Comparison of ENCODE assay signal across 8 mouse cellular contexts in genomic region chr13:74316789-74317169, GRCm38 (mm10). TPM values are rescaled to one million over a fixed set of nuclear protein-coding genes. Genes with fewer than 3 reads are reported as not detected.
DNase-seq lines count a peak whose midpoint lies in the region; ATAC-seq and TF ChIP-seq lines count a peak whose summit lies in the region.

No protein-coding gene starts in this region.

- H3K4me3 ChIP-seq in C2C12 (ENCODE audit: insufficient read depth, poor library complexity, severe bottlenecking), result peak overlapping the region; percentile 90
- H3K4me3 ChIP-seq in forebrain, embryonic 14.5 days (ENCODE audit: low read depth, low read length), result peak overlapping the region; percentile 87
- peak overlapping the region; percentile 93 for H3K4me3 ChIP-seq in liver, embryonic 11.5 days (ENCODE audit: low read depth, low read length)

- peaks cover 36% of the 10 kb centered on the region for H3K36me3 ChIP-seq in C2C12 (ENCODE audit: control insufficient read depth, insufficient read depth)
- H3K36me3 ChIP-seq in forebrain, embryonic 14.5 days (ENCODE audit: control insufficient read depth, insufficient read depth, low read length), result peaks cover 17% of the 10 kb centered on the region
- H3K36me3 ChIP-seq in liver, embryonic 11.5 days (ENCODE audit: control insufficient read depth, insufficient read depth, low read length), result peaks cover 14% of the 10 kb centered on the region

- peak overlapping the region; percentile 88 for H3K4me2 ChIP-seq in forebrain, embryonic 14.5 days (ENCODE audit: low read length)
- peak overlapping the region; percentile 89 for H3K4me2 ChIP-seq in liver, embryonic 11.5 days

- TF ChIP-seq CTCF in C2C12 (IDR thresholded peaks at IDR 0.05; ENCODE audit: control insufficient read depth, insufficient read depth, insufficient read length), result no peak

- H3K79me3 ChIP-seq in C2C12 (ENCODE audit: low read depth), result peaks cover 29% of the 10 kb centered on the region

- H3K27me3 ChIP-seq in C2C12 (ENCODE audit: control insufficient read depth, insufficient read depth, insufficient read length), result no peaks in the 10 kb centered on the region
- no peaks in the 10 kb centered on the region for H3K27me3 ChIP-seq in forebrain, embryonic 14.5 days (replicated peaks; ENCODE audit: control insufficient read depth, insufficient read depth, low read length)
- no peaks in the 10 kb centered on the region for H3K27me3 ChIP-seq in liver, embryonic 11.5 days (replicated peaks; ENCODE audit: control insufficient read depth, insufficient read depth, low read length)

- WGBS in forebrain, embryonic 14.5 days, result 3% methylated on average over 15 of the region's 15 CpGs
- 2% methylated on average over 15 of the region's 15 CpGs for whole genome bisulfite sequencing in liver, embryonic 11.5 days

- H3K79me2 ChIP-seq in C2C12 (ENCODE audit: control insufficient read depth, insufficient read depth), result peaks cover 47% of the 10 kb centered on the region

- peak overlapping the region; percentile 97 for H3ac ChIP-seq in C2C12 (ENCODE audit: control insufficient read depth, insufficient read length, low read depth)

- H3K27ac ChIP-seq in forebrain, embryonic 14.5 days (ENCODE audit: low read depth, low read length), result peak overlapping the region; percentile 39; the same call in 1 of the 2 replicates
- H3K27ac ChIP-seq in liver, embryonic 11.5 days (ENCODE audit: low read depth, low read length), result peak overlapping the region; percentile 38; the same call in 1 of the 2 replicates

- intact Hi-C loops in gastrocnemius, postnatal 36 days (cut with DNase I), result no loop called here

- H3K9me3 ChIP-seq in forebrain, embryonic 14.5 days (replicated peaks; ENCODE audit: control insufficient read depth, low read length), result no peaks in the 10 kb centered on the region
- no peaks in the 10 kb centered on the region for H3K9me3 ChIP-seq in liver, embryonic 11.5 days (ENCODE audit: control insufficient read depth, low read length)

- peak; percentile 4 for DNase-seq in gastrocnemius, adult 18-20 months (ENCODE audit: low spot score)
- no peak for DNase-seq in gastrocnemius, postnatal 36 days
- no peak for DNase-seq in forebrain, embryonic 14.5 days (ENCODE audit: low spot score)
- no peak for DNase-seq in liver, embryonic 11.5 days (ENCODE audit: low spot score)
- DNase-seq in ovary, postnatal 14 days (ENCODE audit: low spot score), result no peak
- no peak for DNase-seq in natural killer cell, adult 2 months (ENCODE audit: low spot score in 2 of 2)

- H3K9ac ChIP-seq in forebrain, embryonic 14.5 days (ENCODE audit: low read length), result peak overlapping the region; percentile 85
- peak overlapping the region; percentile 85 for H3K9ac ChIP-seq in liver, embryonic 11.5 days (ENCODE audit: low read depth, low read length)

- ATAC-seq in forebrain, embryonic 14.5 days, result no peak
- ATAC-seq in liver, embryonic 11.5 days (replicated peaks; ENCODE audit: low FRiP score), result no peak
- ATAC-seq in activated CD4-positive, CD25-positive, alpha-beta regulatory T cell, adult 4 months, result no peak

- peaks cover 7% of the 10 kb centered on the region for H3K4me1 ChIP-seq in forebrain, embryonic 14.5 days (ENCODE audit: control insufficient read depth, insufficient read depth, low read length)
- peaks cover 10% of the 10 kb centered on the region; the same call in 1 of the 2 replicates for H3K4me1 ChIP-seq in liver, embryonic 11.5 days (replicated peaks; ENCODE audit: control insufficient read depth, insufficient read depth, low read length)

TF ChIP-seq in C2C12, 6 proteins besides CTCF, POLR2A, EP300 and RAD21:
- TF ChIP-seq CEBPB (IDR thresholded peaks at IDR 0.05; ENCODE audit: low read depth) (no peak), MYOD1 (IDR thresholded peaks at IDR 0.05; ENCODE audit: control insufficient read depth, insufficient read length, low read depth) (no peak), USF1 (IDR thresholded peaks at IDR 0.05; ENCODE audit: low read depth) (no peak), MYOG (IDR thresholded peaks at IDR 0.05; ENCODE audit: control insufficient read depth, extremely low read depth, insufficient read length) (no peak), MAX (IDR thresholded peaks at IDR 0.05) (no peak), FOSL1 (IDR thresholded peaks at IDR 0.05; ENCODE audit: insufficient read depth, low read length, poor library complexity, severe bottlenecking) (no peak)

RNA-seq across cellular contexts. Expression of gene Pdcd6, which starts 0.6 kb away (rescaled TPM):
- 10 to 100 TPM; 16.2 to 19.0 TPM for total RNA-seq in gastrocnemius, adult 18-20 months (2021)
- total RNA-seq in gastrocnemius, postnatal 36 days (2021), result 10 to 100 TPM; 15.4 to 18.1 TPM
- polyA plus RNA-seq in C2C12 (2012; fragmentation: generic; extraction: Trizol), result 98.2 TPM
- polyA plus RNA-seq in forebrain, embryonic 14.5 days (2014; fragmentation: Nextera tagmentation; extraction: Ambion mirVana), result 150 and 155 TPM in 2 replicates
- polyA plus RNA-seq in liver, embryonic 11.5 days (2014; fragmentation: Nextera tagmentation; extraction: Ambion mirVana), result 139 and 142 TPM in 2 replicates
- polyA plus RNA-seq in activated CD4-positive, CD25-positive, alpha-beta regulatory T cell, adult 4 months (2017; shearing (Covaris generic)), result 100 to 1,000 TPM; 188 to 204 TPM

RNA-seq across cellular contexts. Expression of gene Ahrr, which starts 24.6 kb away (rescaled TPM):
- total RNA-seq in gastrocnemius, adult 18-20 months (2021), result not detected
- total RNA-seq in gastrocnemius, postnatal 36 days (2021), result not detected
- polyA plus RNA-seq in C2C12 (2012; fragmentation: generic; extraction: Trizol), result 2.0 TPM
- 0.88 and 0.89 TPM in 2 replicates for polyA plus RNA-seq in forebrain, embryonic 14.5 days (2014; fragmentation: Nextera tagmentation; extraction: Ambion mirVana)
- polyA plus RNA-seq in liver, embryonic 11.5 days (2014; fragmentation: Nextera tagmentation; extraction: Ambion mirVana), result 0.18 and 0.49 TPM in 2 replicates
- under 1 TPM; 0.20 to 0.56 TPM for polyA plus RNA-seq in activated CD4-positive, CD25-positive, alpha-beta regulatory T cell, adult 4 months (2017; shearing (Covaris generic))

RNA-seq across cellular contexts. Expression of gene Sdha, which starts 33.3 kb away (rescaled TPM):
- total RNA-seq in gastrocnemius, adult 18-20 months (2021), result 100 to 1,000 TPM; 591 to 682 TPM
- total RNA-seq in gastrocnemius, postnatal 36 days (2021), result 100 to 1,000 TPM; 627 to 644 TPM
- polyA plus RNA-seq in C2C12 (2012; fragmentation: generic; extraction: Trizol), result 166 TPM
- 167 and 188 TPM in 2 replicates for polyA plus RNA-seq in forebrain, embryonic 14.5 days (2014; fragmentation: Nextera tagmentation; extraction: Ambion mirVana)
- 248 and 278 TPM in 2 replicates for polyA plus RNA-seq in liver, embryonic 11.5 days (2014; fragmentation: Nextera tagmentation; extraction: Ambion mirVana)
- 100 to 1,000 TPM; 257 to 308 TPM for polyA plus RNA-seq in activated CD4-positive, CD25-positive, alpha-beta regulatory T cell, adult 4 months (2017; shearing (Covaris generic))

RNA-seq across cellular contexts. Expression of gene Ccdc127, which starts 33.3 kb away (rescaled TPM):
- 10 to 100 TPM; 58.3 to 62.3 TPM for total RNA-seq in gastrocnemius, adult 18-20 months (2021)
- 10 to 100 TPM; 43.7 to 46.4 TPM for total RNA-seq in gastrocnemius, postnatal 36 days (2021)
- 27.2 TPM for polyA plus RNA-seq in C2C12 (2012; fragmentation: generic; extraction: Trizol)
- polyA plus RNA-seq in forebrain, embryonic 14.5 days (2014; fragmentation: Nextera tagmentation; extraction: Ambion mirVana), result 37.4 and 47.2 TPM in 2 replicates
- polyA plus RNA-seq in liver, embryonic 11.5 days (2014; fragmentation: Nextera tagmentation; extraction: Ambion mirVana), result 46.4 and 53.7 TPM in 2 replicates
- polyA plus RNA-seq in activated CD4-positive, CD25-positive, alpha-beta regulatory T cell, adult 4 months (2017; shearing (Covaris generic)), result 10 to 100 TPM; 37.6 to 37.9 TPM

RNA-seq across cellular contexts. Expression of gene Lrrc14b, which starts 47.0 kb away (rescaled TPM):
- total RNA-seq in gastrocnemius, adult 18-20 months (2021), result 100 to 1,000 TPM in 1 of 2 experiments, 10 to 100 TPM in 1; 91.7 to 101 TPM
- 10 to 100 TPM; 83.6 to 97.9 TPM for total RNA-seq in gastrocnemius, postnatal 36 days (2021)
- polyA plus RNA-seq in C2C12 (2012; fragmentation: generic; extraction: Trizol), result 0.01 TPM
- polyA plus RNA-seq in forebrain, embryonic 14.5 days (2014; fragmentation: Nextera tagmentation; extraction: Ambion mirVana), result not detected in 2 replicates
- polyA plus RNA-seq in liver, embryonic 11.5 days (2014; fragmentation: Nextera tagmentation; extraction: Ambion mirVana), result not detected in 2 replicates
- polyA plus RNA-seq in activated CD4-positive, CD25-positive, alpha-beta regulatory T cell, adult 4 months (2017; shearing (Covaris generic)), result not detected
